Mouse (Mus musculus) megakaryocyte, embryonic 14.5 days (primary cell): Measurements from ENCODE around the gene Ogfr.

Experiments
- FLI1 ChIP-seq: IDR thresholded peaks from 2 replicates; pipeline ENCODE4 v1.6.1; 2012; ENCODE audit warnings: low read length, inconsistent platforms, mixed read lengths
- GATA1 ChIP-seq: IDR thresholded peaks from 3 replicates; pipeline ENCODE4 v1.6.1; 2012; ENCODE audit warnings: mixed read lengths, low read length, inconsistent platforms, borderline replicate concordance

DNA sequence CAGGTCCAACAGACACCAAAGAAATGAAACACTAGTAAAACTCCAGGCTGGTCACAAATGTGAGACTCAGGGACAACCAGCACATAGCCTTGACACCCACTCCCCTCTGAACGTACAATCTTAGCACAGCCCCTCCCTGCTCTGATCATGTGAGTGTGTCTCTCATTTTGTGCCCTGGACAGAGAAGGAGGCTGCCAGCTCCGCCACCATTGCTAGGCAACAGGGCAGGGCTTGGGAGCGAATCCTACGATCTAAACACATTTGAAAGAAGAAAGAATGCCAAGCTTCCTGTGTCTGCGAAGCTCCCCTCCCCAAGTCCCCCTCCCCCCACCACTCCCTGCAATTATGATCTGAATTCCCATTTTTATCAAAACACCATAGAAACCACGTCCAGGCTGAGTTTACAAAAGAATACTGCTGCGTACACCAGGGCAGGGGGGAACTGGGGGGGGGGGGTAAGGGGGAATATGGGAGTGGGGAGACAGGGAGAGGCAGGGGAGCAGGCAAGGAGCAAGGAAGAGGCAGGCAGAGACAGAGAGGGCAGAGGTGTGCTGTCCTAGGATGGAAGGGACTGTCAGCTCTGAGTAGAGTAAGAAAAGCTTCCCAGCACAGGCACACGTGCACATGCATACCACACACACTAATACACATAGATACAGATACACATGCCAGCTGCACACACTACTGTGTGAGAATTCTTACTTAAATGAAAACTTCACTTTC, 41.5 kb upstream of the Ogfr start:
- TF ChIP-seq GATA1 (no peak), FLI1 (no peak)
